Mouse (Mus musculus) ES-E14 (cell line): ENCODE measurements around the gene Stx6. TPM values are rescaled to one million over a fixed set of nuclear protein-coding genes. Genes with fewer than 3 reads are reported as not detected.

Experiments
- DNase-seq: peaks from one replicate; pipeline ENCODE4 v3.0.0-alpha.2; 2013; ENCODE audit warnings: low read depth, low spot score
- H3K27ac ChIP-seq: 2 replicates; pipeline ENCODE4 v1.5.1; 2012; ENCODE audit warnings: low read depth, mild to moderate bottlenecking, low read length, moderate library complexity, mixed read lengths; ENCODE audit not compliant: poor library complexity, insufficient read depth, severe bottlenecking
- H3K36me3 ChIP-seq: 2 replicates; pipeline ENCODE4 v1.6.1; 2012; ENCODE audit warnings: mild to moderate bottlenecking, low read length, moderate library complexity, mixed read lengths; ENCODE audit not compliant: control insufficient read depth, poor library complexity, insufficient read depth, severe bottlenecking
- H3K4me1 ChIP-seq, 2 experiments: fragments of 150-350 bp in 1 of 2; sonication (generic) in 1 of 2; 2 replicates each; pipeline ENCODE4 v1.6.1; 2012; ENCODE audit warnings: low read length in 2 of 2, mild to moderate bottlenecking in 1 of 2, mixed read lengths in 1 of 2; ENCODE audit not compliant: control insufficient read depth in 2 of 2, insufficient read depth in 2 of 2, poor library complexity in 1 of 2
- H3K4me3 ChIP-seq, 2 experiments: fragments of 150-350 bp in 1 of 2; sonication (generic) in 1 of 2; 2 replicates each; pipeline ENCODE4 v1.5.1; 2012; ENCODE audit warnings: low read length in 2 of 2, low read depth in 1 of 2, mild to moderate bottlenecking in 1 of 2, mixed read lengths in 1 of 2; ENCODE audit not compliant: insufficient read depth in 1 of 2, poor library complexity in 1 of 2, severe bottlenecking in 1 of 2
- H3K9ac ChIP-seq: 2 replicates; pipeline ENCODE4 v1.6.1; 2012; ENCODE audit warnings: low read depth, mild to moderate bottlenecking, low read length, mixed read lengths; ENCODE audit not compliant: poor library complexity, insufficient read depth, severe bottlenecking
- H3K9me3 ChIP-seq: fragments of 150-350 bp; sonication (generic); 2 replicates; pipeline ENCODE4 v1.6.1; 2012; ENCODE audit warnings: low read depth, mild to moderate bottlenecking, low read length; ENCODE audit not compliant: control insufficient read depth, insufficient read depth
- CHD2 ChIP-seq: IDR thresholded peaks from 2 replicates; pipeline ENCODE4 v1.6.1; 2014; ENCODE audit warnings: mild to moderate bottlenecking, low read depth, low read length, inconsistent platforms
- HCFC1 ChIP-seq: IDR thresholded peaks from 2 replicates; pipeline ENCODE4 v1.6.1; 2012; ENCODE audit warnings: low read length, inconsistent platforms, borderline replicate concordance; ENCODE audit not compliant: insufficient read depth
- MAFK ChIP-seq: IDR thresholded peaks from 2 replicates; pipeline ENCODE4 v1.6.1; 2014; ENCODE audit warnings: mild to moderate bottlenecking, low read depth, low read length, inconsistent platforms; ENCODE audit not compliant: insufficient read depth
- ZC3H11A ChIP-seq: IDR thresholded peaks from 2 replicates; pipeline ENCODE4 v1.6.1; 2012; ENCODE audit warnings: low read depth, mild to moderate bottlenecking, inconsistent platforms, low read length, borderline replicate concordance
- ZNF384 ChIP-seq: IDR thresholded peaks from 2 replicates; pipeline ENCODE4 v1.6.1; 2012; ENCODE audit warnings: low read depth, low read length, inconsistent platforms
- in situ Hi-C, 2 experiments: fragments of 600-800 bp; cut with MboI; formaldehyde crosslinking; loops; one replicate each; pipeline ENCODE4 v1.15.1; 2025; ENCODE audit warnings: low sequenced_read_pairs in 2 of 2, inconsistent platforms in 1 of 2; ENCODE audit not compliant: unreplicated experiment in 2 of 2
- total RNA-seq: library from RNA; depleted of rRNA; stranded (reverse); fragments of 300-350 nt; gene quantifications from 2 replicates; pipeline ENCODE4 v1.2.3, GENCODE M21; 2012

Gene Stx6
- total RNA-seq, 1 experiment: 22.7 TPM

- no peaks in the 10 kb centered on the region for H3K9me3 ChIP-seq
- H3K4me1 ChIP-seq: no peaks in the 10 kb centered on the region; a peak in 1 of 4 replicates
- H3K4me3 ChIP-seq: no peak overlapping the region
- DNase-seq: no peak
- H3K27ac ChIP-seq: no peak overlapping the region
- in situ Hi-C loops: loop anchor here in 1 of 2 experiments (25.0 kb wide), 1 partner anchor 426 kb away; no protein-coding TSS in a partner anchor
- no peak overlapping the region for H3K9ac ChIP-seq
- TF ChIP-seq MAFK (no peak), ZNF384 (no peak), ZC3H11A (no peak), CHD2 (no peak), HCFC1 (no peak)
- no peaks in the 10 kb centered on the region for H3K36me3 ChIP-seq
These were observed 54.6 kb downstream of the Stx6 start for GRCm38 (mm10) chr1:155212936-155213774.

GRCm38 (mm10) chr1:155213912-155214311 is 55.4 kb downstream of the Stx6 start:
- Histone ChIP-seq H3K36me3 (no peaks in the 10 kb centered on the region), H3K4me1 (no peaks in the 10 kb centered on the region; a peak in 1 of 4 replicates), H3K9me3 (no peaks in the 10 kb centered on the region), H3K9ac (no peak overlapping the region), H3K27ac (no peak overlapping the region), H3K4me3 (no peak overlapping the region)
- in situ Hi-C loops: loop anchor here in 1 of 2 experiments (25.0 kb wide), 1 partner anchor 427 kb away; no protein-coding TSS in a partner anchor
- DNase-seq: no peak
- TF ChIP-seq MAFK: no peak
- no peak for TF ChIP-seq HCFC1
- no peak for TF ChIP-seq ZC3H11A
- no peak for TF ChIP-seq CHD2
- no peak for TF ChIP-seq ZNF384

- no peak for DNase-seq
- no peak for TF ChIP-seq ZNF384
- TF ChIP-seq MAFK: no peak
- TF ChIP-seq ZC3H11A: no peak
- TF ChIP-seq CHD2: no peak
- TF ChIP-seq HCFC1: no peak
These were observed 56.7 kb downstream of the Stx6 start for GRCm38 (mm10) chr1:155215066-155215764.

GRCm38 (mm10) chr1:155216313-155216712 is 57.8 kb downstream of the Stx6 start:
- Histone ChIP-seq H3K4me3 (no peak overlapping the region), H3K27ac (no peak overlapping the region), H3K36me3 (no peaks in the 10 kb centered on the region), H3K9ac (no peak overlapping the region), H3K4me1 (no peaks in the 10 kb centered on the region; a peak in 1 of 4 replicates), H3K9me3 (no peaks in the 10 kb centered on the region)
- no peak for TF ChIP-seq ZC3H11A
- no peak for TF ChIP-seq HCFC1
- no peak for TF ChIP-seq MAFK
- DNase-seq: no peak
- in situ Hi-C loops: loop anchor here (5.0 to 25.0 kb wide), 2 partner anchors 189 to 429 kb away; no protein-coding TSS in a partner anchor

More at GRCm38 (mm10) chr1:155215066-155215764, 56.7 kb downstream of the Stx6 start:
- Histone ChIP-seq H3K27ac (no peak overlapping the region), H3K9me3 (no peaks in the 10 kb centered on the region), H3K4me1 (no peaks in the 10 kb centered on the region; a peak in 1 of 4 replicates), H3K9ac (no peak overlapping the region), H3K4me3 (no peak overlapping the region), H3K36me3 (no peaks in the 10 kb centered on the region)
- in situ Hi-C loops: loop anchor here (5.0 to 25.0 kb wide), 2 partner anchors 188 to 428 kb away; no protein-coding TSS in a partner anchor
